Mouse (Mus musculus) granulocyte monocyte progenitor cell, adult 5-6 weeks (primary cell): ENCODE results near the gene Bdh1. TPM values are rescaled to one million over a fixed set of nuclear protein-coding genes. Genes with fewer than 3 reads are reported as not detected.
"Not testable (repeated sequence)": the region's sequence is repeated elsewhere in the genome, so short reads cannot be mapped to it uniquely, and the experiment has no call there.

Experiments
- ATAC-seq: replicated peaks from 2 replicates; pipeline ENCODE4 v1.8.0; 2016; ENCODE audit warnings: mild to moderate bottlenecking, moderate TSS enrichment, inconsistent platforms; ENCODE audit not compliant: poor library complexity, severe bottlenecking
- total RNA-seq, 2 experiments: library from RNA; stranded (forward) in 1 of 2; stranded (reverse) in 1 of 2; fragments of 200-712, 200-1000 nt in 1 of 2; fragments of >200 nt in 1 of 2; fragmentation: Nextera tagmentation in 1 of 2; gene quantifications; 2 replicates each; pipeline ENCODE4 v1.2.3; 2014 to 2017

Gene Bdh1
- total RNA-seq, 2 experiments from 2014 or later = 0.56 to 2.9 TPM

DNA sequence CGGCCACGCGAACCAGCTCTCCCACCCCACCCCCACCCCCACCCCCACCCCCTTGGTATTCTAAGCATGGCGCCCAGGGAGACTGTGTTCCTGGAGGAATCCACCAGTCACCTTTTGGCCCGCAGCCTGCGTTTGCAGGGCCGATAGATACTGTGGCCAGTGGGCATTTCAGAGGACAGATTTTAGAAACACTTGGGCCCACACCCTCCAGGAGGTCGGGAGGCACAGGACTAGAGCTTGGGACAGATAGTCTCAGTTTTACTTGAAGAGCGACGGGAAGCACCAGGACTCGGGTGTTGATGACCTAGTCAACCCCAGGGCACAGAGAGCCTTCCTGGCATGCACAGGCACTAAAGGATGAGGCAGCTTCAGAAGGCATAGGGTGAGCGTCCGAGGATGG lies 38.4 kb downstream of the Bdh1 start:
- no peak for ATAC-seq

DNA sequence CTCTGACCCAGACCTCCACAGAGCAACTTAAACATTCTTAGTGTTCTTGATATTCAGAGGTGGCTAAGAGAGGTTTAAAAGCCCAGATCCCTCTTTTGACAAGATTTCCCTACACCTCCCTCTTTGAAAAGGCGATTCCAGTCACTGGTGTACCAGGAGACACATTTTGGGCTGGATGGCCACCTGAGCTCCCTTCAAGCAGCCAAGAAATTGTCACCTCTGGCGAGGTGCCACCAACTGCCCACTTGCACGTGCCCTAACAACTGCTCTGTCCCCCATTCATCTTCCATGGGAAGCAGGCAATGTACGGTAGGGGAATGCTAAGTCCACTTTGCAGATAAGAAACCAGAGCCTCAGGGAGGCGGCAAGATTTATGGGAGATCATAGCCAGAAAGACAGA lies 39.0 kb downstream of the Bdh1 start:
- ATAC-seq = no peak

DNA sequence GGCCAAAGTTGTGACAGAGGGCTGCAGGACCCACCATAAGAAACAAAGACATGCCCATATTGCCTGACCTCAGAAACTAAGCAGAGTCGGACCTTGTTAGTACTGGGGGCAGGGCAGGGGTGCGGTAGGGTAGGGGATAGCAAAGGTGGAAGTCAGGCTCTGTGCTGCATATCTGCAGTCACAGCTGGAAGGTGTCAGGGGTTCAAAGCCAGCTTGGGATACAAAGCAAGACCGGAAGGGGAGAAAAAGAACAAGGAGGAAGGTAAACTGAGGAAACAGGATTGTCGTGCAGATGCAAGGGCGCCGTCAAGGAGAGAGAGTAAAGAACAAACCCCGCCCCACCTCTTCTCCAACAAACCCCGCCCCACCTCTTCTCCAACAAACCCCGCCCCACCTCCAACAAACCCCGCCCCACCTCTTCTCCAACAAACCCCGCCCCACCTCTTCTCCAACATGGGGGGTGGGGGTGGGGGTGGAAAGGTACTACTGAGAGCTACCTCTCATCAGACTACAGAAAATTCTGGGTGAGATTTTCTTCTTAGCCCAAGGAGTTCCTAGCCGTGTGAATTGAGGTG lies 40.1 kb downstream of the Bdh1 start:
- no peak for ATAC-seq

DNA sequence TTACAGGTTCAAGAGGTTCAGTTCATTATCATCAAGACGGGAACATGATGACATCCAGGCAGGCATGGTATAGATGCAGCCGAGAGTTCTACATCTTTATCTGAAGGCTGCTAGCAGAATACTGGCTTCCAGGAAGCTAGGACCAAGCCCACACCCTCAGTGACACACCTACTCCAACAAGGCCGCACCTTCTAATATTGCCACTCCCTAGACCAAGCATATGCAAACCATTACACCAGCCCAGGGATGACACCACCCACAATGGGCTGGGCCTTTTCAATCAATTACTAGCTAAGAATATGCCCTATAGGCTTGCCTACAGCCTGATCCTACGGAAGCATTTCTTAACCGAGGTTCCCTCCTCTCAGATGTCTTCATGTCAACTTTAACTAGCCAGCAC lies 42.9 kb downstream of the Bdh1 start:
- no peak for ATAC-seq

DNA sequence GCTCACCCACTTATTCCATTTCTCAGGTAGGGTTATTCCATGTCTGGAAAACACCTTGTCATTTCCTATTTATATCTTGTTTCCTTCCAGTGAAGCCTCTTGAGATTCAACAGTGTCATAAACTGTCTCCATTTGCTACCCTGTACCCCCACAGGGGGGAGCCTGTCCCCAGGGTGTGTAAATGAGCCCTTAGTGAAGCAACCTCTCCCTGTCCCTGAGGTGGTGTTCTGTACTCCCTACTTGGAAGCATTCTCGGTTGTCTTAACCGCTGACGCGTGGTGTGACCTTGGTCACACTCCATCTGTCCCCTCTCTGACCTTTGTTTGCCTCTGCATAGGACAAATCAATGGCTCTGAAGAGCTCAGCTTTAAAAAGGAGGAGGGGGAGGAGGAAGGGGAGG lies 43.5 kb downstream of the Bdh1 start:
- peak; percentile 33; the same call in 1 of the 2 replicates for ATAC-seq

DNA sequence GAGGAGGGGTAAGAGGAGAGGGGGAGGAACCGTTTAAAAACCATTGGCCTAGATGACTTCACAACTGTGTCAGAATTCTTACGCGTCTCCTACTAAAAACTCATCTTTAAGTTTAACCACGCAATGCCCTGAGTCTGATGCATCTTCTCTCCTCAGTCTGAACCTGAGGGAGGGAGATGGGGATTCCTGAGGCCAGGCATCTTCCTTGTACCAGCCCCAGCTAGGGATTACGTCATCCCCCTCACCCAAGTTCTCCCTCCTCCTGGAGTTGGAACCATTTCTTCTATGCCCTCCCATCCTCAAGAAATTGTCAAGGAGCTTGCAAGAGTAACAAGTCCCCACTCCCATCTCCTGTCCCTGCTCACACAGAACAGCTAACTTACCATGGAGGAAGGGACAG lies 44.0 kb downstream of the Bdh1 start:
- ATAC-seq = no peak

DNA sequence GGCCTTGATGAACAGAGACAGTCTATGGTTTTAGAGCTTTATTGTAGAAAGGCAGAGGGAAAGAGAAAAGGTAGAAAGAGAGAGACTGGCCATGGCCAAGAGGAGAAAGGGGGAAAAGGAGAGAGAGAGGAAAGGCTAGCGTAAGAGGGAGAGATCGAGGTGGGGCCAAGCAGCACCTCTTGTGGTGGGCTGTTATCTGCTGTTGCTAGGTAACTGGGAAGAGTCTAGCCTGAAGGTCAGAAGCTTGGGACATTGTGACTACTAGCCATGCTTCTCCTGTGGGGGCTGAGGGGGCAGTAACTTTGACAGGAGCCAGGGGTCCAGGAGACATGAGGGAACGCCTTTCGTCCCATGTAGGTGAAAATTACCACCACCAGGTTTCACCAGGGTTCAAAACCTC lies 48.7 kb downstream of the Bdh1 start:
- not testable (repeated sequence) for ATAC-seq

DNA sequence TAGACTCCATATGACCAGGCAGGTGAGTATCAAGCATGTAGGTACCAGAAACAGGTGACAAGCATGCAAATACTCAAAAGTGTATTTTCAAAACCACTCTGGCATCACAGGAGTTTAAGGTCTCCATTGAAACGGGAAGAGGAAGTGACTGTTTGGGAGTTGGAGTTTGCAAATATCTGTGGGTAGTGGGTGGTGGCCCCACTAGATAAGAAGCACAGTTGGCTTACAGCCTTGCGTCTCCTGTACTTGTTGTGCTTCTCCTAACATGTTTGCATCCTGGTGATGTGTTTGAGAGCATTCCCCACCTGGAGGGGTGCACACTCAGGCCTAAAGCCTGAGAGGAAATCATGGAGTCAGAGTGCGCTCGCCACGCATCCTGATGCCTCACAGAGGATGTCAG lies 49.9 kb downstream of the Bdh1 start:
- 0 out of 2 replicates have a peak, but pooled peaks have one; percentile 25 for ATAC-seq

DNA sequence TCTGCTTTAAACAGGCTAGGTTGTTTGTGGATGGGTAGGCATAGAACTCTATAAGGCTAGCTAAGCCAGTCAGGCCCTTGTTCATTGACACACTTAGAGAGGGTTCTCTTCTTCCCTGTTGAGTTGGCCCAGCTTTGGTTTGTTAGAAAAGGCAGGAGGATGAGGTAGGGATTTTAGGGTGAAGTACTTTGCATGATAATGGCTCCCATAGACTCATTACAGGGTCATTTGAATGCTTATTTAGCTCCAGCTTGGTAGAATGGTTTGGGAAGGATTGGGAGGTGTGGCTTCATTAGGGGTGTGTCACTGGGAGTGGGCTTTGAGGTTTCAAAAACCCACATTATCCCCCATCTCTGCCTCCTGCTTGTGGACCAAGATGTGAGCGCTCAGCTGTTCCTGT lies 51.1 kb downstream of the Bdh1 start:
- no peak for ATAC-seq

DNA sequence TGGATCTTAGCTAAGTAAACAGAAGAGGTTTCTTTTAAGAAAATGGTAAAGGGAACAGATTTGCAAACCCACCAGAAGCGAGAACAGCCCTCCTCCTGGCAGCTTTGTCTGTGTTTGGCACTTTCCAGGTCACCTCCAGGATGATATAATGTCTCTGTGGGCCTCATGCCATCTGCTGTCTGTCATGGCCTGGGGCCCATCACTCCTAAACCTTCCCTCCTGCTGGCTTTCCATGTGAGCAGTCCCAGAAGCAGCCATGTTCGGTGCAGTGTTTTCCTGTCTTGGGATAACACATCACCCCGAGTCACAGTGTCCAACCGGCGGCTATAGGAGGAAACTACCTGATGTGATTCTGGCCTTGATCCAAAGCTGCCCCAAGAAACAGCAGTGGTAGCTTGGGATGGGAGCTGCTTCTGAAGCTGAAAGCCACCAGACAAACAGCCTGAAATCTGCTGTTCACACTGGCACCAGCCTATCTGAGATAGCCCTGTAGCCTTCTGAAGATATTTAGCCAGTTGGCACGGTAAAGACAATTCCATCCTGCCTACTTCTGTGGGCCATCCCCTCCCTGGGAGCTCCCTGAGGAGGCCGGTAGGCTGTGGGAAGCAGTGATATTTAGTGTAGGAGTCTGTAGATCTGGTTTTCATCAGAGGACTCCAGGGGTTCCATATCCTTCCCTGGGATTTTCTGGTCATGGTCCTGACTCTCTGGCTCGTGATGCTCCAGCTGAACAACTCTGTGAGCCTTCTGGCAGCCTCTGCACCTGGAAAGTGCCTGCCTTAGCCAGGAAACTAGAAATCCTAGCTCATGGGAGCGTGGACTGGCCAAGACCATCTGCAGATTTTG lies 53.3 kb downstream of the Bdh1 start:
- no peak for ATAC-seq

DNA sequence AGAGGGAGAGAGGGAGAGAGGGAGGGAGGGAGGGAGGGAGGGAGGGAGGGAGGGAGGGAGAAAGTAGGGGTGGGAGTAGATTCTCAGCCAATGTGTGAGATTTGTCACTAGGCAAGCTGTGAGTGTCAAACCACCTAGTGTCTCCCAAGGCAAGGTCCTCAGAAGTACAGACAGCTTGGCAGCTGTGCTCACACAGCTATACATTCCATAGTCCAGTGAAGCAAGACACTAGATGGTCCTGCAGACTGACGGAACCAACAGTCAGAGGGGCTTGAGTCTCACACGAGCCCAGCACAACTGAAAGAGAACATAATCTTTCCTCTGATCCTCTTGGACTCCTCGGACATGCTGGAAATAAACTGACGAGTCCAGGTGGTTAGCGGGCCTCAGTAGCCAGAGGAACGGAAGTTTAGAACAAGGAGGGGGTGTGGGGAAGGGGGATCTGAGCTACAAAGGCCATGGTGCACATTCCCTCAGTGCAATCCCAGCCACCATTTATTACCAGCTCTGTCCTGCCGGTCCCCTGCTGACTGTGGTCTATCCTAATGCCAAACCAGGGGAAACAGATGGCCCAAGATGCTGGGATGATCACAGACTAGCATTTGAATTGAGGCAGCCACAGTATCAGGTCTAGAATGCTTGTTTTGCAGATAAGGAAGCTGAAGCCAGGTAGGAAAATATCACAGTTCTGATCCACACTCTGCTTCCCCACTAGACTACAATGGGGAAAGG lies 55.0 kb downstream of the Bdh1 start:
- ATAC-seq = no peak

DNA sequence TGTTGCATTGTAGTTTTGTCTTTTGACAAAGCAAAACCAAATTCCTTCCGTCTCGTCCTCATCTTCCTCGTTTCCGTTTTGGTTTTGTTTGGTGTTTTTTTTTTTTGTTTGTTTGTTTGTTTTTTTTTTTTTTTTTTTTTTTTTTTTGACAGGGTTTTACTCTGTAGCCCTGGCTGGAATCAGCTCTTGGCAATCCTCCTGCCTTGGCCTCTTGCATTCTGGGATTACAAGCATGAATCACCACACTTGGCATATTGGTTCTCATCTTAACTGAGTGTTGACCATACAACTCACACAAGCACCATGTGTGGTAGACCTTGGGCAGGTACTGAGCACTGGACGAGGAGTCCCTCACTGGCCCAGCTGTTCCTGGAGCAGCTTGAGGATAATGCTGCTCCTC lies 63.3 kb downstream of the Bdh1 start:
- ATAC-seq = no peak

DNA sequence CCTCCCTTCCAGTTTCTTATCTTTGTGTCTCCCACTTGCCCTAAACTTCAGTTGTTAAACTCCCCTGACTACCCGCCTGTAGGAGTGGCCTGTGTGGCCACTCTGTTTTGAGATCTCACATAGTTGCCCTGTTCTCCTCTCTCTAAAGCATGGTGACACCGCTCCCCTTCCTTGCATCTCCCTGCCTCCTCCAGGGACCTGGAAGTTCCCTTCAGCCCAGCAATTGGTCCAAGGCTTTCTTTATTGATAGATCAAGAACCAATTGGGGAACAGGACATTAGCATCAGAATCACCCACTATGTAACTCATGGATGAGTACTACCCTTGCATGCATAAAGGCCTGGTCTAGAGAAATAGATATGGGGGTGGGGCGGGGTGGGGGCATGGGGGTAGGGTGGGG lies 65.2 kb downstream of the Bdh1 start:
- ATAC-seq = no peak

DNA sequence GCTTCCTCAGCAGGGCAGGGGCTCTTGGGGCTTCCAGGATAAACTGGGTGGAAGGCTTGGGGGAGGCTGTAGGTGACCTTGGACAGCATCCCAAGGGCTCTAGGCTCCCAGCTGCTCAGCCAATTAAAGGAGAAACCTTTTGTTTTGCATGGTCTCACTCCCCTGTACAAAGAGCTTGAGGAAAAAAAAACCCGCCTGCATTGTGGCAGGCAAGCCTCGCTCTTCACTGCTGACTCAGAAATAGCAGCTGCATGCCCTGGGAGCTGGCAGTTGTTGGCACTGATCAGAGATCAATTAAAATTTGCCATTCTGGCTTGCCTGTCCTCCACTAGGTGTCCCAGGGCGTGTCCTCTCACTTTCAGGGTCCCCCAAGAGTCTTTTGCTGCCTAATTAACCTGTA lies 67.0 kb downstream of the Bdh1 start:
- no peak for ATAC-seq

DNA sequence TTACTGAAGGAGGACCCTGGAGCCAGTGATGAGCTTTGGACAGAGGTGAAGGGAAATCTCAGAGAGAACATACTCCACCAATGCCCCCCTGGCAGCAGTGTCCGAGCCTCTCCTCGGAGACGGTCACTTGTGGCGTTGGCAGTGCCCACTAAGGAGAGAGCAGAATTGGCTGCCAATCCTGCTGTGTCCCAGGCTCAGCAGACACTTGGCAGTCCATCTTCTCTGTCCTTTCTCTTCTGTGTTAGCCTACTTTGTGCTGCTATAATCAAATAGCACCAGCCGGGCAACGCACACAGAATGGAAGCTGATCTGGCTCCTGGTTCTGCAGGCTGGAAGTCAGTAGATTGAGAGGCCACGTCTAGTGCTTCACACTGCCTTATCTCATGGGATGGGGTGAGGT lies 68.9 kb downstream of the Bdh1 start:
- no peak for ATAC-seq

DNA sequence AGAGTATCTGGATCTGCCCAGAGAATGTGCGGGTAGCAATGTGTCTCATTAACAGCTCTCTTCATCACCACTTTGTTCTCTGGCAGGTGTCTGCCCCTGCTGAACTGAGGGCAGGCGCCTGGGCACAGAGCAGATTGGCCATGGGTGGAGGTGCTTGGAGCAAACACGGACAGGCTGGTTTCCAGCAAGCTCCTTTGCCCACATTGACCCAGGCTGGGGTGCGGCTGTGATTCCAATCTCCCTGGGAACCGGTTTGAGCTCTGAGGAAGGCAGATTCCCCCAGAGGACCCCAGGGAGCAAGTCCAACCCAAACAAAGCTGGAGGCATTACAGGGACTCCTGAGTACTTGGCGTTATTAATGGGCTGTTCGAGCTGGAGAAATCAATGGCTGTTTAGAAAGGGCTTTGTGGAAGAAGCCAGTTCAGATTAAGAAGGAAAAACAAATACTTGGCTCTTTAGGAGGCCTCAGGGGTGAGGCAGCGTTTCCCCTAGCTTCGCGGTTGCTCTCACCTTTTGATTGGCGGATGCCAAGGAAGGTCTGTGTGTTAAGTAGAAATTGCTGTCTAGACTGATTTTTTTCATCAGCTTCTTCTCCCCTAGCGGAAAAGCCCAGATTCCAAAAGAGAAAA lies 71.0 kb downstream of the Bdh1 start:
- ATAC-seq = no peak

DNA sequence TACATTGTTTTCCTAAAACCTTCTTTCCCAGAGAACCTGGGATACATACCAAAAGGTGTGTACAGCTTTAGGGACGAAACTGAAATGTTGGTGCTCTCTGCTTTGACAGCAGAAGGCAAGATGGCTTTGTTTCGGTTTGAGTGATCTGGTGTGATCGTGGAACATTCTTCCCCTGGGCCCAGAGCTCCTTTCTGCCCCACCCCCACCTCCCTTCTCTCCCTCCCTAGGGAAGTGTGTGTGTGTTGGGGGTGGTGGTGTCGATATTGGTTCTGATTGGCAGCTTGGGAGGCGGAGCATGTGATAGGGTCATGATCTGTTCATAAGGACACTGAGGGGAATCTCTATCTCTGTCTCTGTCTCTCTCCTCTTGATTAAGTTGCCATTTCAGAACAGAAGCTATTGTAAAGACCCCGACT lies 71.5 kb downstream of the Bdh1 start:
- no peak for ATAC-seq

DNA sequence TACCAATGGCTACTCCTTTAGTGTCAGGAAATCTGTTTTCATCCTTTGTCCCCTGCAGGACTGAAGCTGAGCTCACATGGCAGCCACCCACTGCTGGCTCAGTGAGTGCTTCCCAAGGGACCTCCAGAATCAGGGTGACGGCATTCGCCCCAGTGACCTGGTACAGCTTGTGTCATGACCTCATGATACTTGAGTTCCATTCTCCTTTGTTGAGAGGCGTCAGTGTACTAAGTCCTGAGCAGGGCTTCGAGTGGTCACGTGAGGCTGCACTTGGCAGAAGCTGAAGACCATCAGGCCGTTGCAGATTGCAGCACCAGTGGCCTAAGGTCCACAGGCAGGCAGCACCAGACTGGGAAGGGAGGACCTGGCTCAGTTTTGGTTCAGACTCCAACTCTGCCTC lies 71.9 kb downstream of the Bdh1 start:
- ATAC-seq = no peak

DNA sequence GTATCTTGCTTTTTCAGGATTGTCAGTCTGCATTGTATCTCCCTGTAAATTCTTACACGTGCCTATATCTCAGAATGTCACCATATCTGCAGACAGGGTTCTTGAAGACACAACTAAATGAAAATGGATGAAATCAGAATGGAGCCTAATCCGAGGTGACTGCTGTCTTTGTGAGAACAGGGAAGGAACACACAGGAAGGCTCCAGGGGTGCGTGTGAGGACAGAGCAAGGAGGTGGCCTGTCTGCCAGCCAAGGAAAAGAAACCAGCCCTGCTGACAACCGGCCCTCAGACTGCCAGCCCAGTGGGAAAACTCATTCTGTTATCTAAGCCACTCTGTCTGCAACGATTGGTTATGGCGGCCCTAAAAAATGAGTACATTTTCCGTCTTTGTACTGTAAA lies 73.3 kb downstream of the Bdh1 start:
- no peak for ATAC-seq

DNA sequence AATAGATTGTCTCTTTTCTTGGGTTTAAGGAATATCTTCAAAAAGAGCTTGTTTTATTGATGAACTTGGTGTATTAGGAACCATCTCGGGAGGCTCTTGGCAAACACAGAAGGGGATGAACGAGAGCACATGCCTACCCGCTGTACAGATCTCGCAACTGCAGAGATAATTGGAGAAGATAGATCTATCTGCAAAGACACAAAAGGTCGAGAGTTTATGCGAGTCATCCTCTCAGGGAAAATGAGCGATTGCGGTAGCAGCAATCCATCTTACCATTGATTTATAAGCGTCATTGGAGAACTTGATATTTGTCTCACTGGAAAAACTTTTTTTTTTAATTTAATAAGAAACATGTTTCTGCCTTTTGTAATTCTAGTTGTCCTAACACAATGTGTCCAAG lies 73.7 kb downstream of the Bdh1 start:
- no peak for ATAC-seq

DNA sequence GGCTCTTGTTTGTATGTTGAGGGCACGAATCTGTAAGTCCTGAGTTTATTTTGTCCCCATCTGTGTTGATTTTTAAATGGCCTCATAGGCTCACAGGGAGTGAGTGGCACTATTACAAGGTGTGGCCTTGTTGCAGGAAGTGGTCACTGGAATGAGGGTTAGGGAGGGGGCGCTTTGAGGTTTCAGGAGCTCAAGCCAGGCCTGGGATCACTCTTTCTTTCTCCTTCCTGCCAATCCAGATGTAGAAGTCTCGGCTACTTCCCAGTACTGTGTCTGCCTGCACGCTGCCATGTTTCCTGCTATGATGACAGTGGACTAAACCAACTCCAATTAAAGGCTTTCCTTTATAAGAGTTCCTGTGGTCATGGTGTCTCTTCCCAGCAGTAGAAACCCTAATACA lies 76.3 kb downstream of the Bdh1 start:
- no peak for ATAC-seq
